Mouse (Mus musculus): ENCODE data around the gene Igsf8. TPM values are rescaled to one million over a fixed set of nuclear protein-coding genes. Genes with fewer than 3 reads are reported as not detected.
A peak's percentile ranks its signal among the peaks of the same experiment; 100 is the strongest.

Igsf8 gene
- polyA plus RNA-seq, 1 experiment from 2014 or later: 51.4 TPM

DNA sequence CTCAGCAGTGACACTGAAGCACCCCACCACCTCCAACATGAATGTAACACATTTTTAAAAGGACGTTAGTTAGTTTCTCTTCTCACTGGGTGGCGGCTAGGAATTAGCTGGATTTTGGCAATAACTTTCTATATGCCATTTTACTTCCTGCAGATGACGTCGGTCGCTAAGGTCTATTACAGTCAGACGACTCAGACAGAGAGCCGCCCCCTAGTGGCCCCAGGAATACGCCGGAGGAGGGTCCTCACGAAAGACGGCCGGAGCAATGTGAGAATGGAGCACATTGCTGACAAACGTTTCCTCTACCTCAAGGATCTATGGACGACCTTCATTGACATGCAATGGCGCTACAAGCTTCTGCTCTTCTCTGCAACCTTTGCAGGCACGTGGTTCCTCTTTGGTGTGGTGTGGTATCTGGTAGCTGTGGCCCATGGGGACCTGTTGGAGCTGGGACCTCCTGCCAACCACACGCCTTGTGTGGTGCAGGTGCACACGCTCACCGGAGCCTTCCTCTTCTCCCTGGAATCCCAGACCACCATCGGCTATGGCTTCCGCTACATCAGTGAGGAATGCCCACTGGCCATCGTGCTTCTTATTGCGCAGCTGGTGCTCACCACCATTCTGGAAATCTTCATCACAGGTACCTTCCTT lies 107.5 kb downstream of the Igsf8 start:
- no peak for ATAC-seq (ENCODE audit: insufficient number of reproducible peaks, low FRiP score, low TSS enrichment, low read depth)
- no peaks in the 10 kb centered on the region for H3K4me1 ChIP-seq

More for the DNA sequence above, 107.5 kb downstream of the Igsf8 start:
- WGBS: 27% methylated on average over 23 of the region's 23 CpGs
- H3K9ac ChIP-seq: no peak overlapping the region
- no peak overlapping the region for H3K27ac ChIP-seq
- no peaks in the 10 kb centered on the region for H3K9me3 ChIP-seq
- H3K4me2 ChIP-seq: peak overlapping the region; percentile 19; the same call in 1 of the 2 replicates
- no peaks in the 10 kb centered on the region; the same call in 1 of the 2 replicates for H3K27me3 ChIP-seq
- no peaks in the 10 kb centered on the region for H3K36me3 ChIP-seq
- no peak overlapping the region for H3K4me3 ChIP-seq

Other genes with a start within 250 kb of the Igsf8 start
- 14.3 and 15.7 TPM in 2 replicates for gene Vangl2, start 233.2 kb upstream of the Igsf8 start, polyA plus RNA-seq (2015; fragmentation: Nextera tagmentation; extraction: Ambion mirVana)
- 0.05 TPM in 1 of 2 replicates, not detected in the other for gene Nhlh1, start 204.1 kb upstream of the Igsf8 start, polyA plus RNA-seq (2015; fragmentation: Nextera tagmentation; extraction: Ambion mirVana)
- gene Copa, start 179.1 kb upstream of the Igsf8 start, polyA plus RNA-seq (2015; fragmentation: Nextera tagmentation; extraction: Ambion mirVana): 271 and 272 TPM in 2 replicates
- 107 and 119 TPM in 2 replicates for gene Ncstn, start 178.8 kb upstream of the Igsf8 start, polyA plus RNA-seq (2015; fragmentation: Nextera tagmentation; extraction: Ambion mirVana)
- gene Pex19, start 134.9 kb upstream of the Igsf8 start, polyA plus RNA-seq (2015; fragmentation: Nextera tagmentation; extraction: Ambion mirVana): 118 and 137 TPM in 2 replicates
- gene Dcaf8, start 113.6 kb upstream of the Igsf8 start, polyA plus RNA-seq (2015; fragmentation: Nextera tagmentation; extraction: Ambion mirVana): 134 and 143 TPM in 2 replicates
- 136 and 153 TPM in 2 replicates for gene Pea15a, start 54.8 kb upstream of the Igsf8 start, polyA plus RNA-seq (2015; fragmentation: Nextera tagmentation; extraction: Ambion mirVana)
- 18.0 and 55.9 TPM in 2 replicates for gene Casq1, start 41.8 kb upstream of the Igsf8 start, polyA plus RNA-seq (2015; fragmentation: Nextera tagmentation; extraction: Ambion mirVana)
- gene Atp1a4, start 3.2 kb upstream of the Igsf8 start, polyA plus RNA-seq (2015; fragmentation: Nextera tagmentation; extraction: Ambion mirVana): not detected in 2 replicates
- gene Atp1a2, start 36.4 kb downstream of the Igsf8 start, polyA plus RNA-seq (2015; fragmentation: Nextera tagmentation; extraction: Ambion mirVana): 5.0 and 8.4 TPM in 2 replicates
- 0.04 and 0.09 TPM in 2 replicates for gene Kcnj9, start 67.7 kb downstream of the Igsf8 start, polyA plus RNA-seq (2015; fragmentation: Nextera tagmentation; extraction: Ambion mirVana)
- gene Kcnj10, start 79.6 kb downstream of the Igsf8 start, polyA plus RNA-seq (2015; fragmentation: Nextera tagmentation; extraction: Ambion mirVana): 0.04 and 0.05 TPM in 2 replicates
- gene Pigm, start 114.9 kb downstream of the Igsf8 start, polyA plus RNA-seq (2015; fragmentation: Nextera tagmentation; extraction: Ambion mirVana): 4.9 and 5.2 TPM in 2 replicates
- 0.47 and 0.52 TPM in 2 replicates for gene Slamf9, start 213.7 kb downstream of the Igsf8 start, polyA plus RNA-seq (2015; fragmentation: Nextera tagmentation; extraction: Ambion mirVana)
- 39.6 and 41.0 TPM in 2 replicates for gene Igsf9, start 220.1 kb downstream of the Igsf8 start, polyA plus RNA-seq (2015; fragmentation: Nextera tagmentation; extraction: Ambion mirVana)
- 233 and 277 TPM in 2 replicates for gene Tagln2, start 238.4 kb downstream of the Igsf8 start, polyA plus RNA-seq (2015; fragmentation: Nextera tagmentation; extraction: Ambion mirVana)

Data from limb, embryonic 15.5 days (tissue).